Mouse (Mus musculus) myocyte (in vitro differentiated cells): Measurements from ENCODE around the gene Cdh18. TPM values are rescaled to one million over a fixed set of nuclear protein-coding genes. Genes with fewer than 3 reads are reported as not detected.
A peak's percentile ranks its signal among the peaks of the same experiment; 100 is the strongest.
"Not testable (repeated sequence)": the region's sequence is repeated elsewhere in the genome, so short reads cannot be mapped to it uniquely, and the experiment has no call there.

Source experiments
- H3K27me3 ChIP-seq: one replicate; pipeline ENCODE4 v1.6.1; 2011; ENCODE audit not compliant: control insufficient read depth, insufficient read depth, insufficient read length
- H3K36me3 ChIP-seq: one replicate; pipeline ENCODE4 v1.6.1; 2011; ENCODE audit not compliant: control insufficient read depth, insufficient read depth
- H3K4me2 ChIP-seq: one replicate; pipeline ENCODE4 v1.6.1; 2011; ENCODE audit warnings: low read depth, control low read depth
- H3K4me3 ChIP-seq: one replicate; pipeline ENCODE4 v1.5.1; 2011; ENCODE audit warnings: mild to moderate bottlenecking, control low read depth, moderate library complexity
- H3K79me2 ChIP-seq: one replicate; pipeline ENCODE4 v1.6.1; 2011; ENCODE audit not compliant: control insufficient read depth, insufficient read depth
- H3ac ChIP-seq: one replicate; pipeline ENCODE4 v1.6.1; 2011; ENCODE audit not compliant: control insufficient read depth, insufficient read length
- CEBPB ChIP-seq: IDR thresholded peaks from 2 replicates; pipeline ENCODE4 v1.6.1; 2011; ENCODE audit warnings: mild to moderate bottlenecking, moderate library complexity; ENCODE audit not compliant: poor library complexity, insufficient read depth, severe bottlenecking
- E2F4 ChIP-seq: IDR thresholded peaks from one replicate; pipeline ENCODE4 v1.6.1; 2011; ENCODE audit warnings: mild to moderate bottlenecking, control low read depth, moderate library complexity; ENCODE audit not compliant: insufficient read depth
- MAX ChIP-seq: IDR thresholded peaks from one replicate; pipeline ENCODE4 v1.6.1; 2011; ENCODE audit warnings: low read depth, mild to moderate bottlenecking, control low read depth
- MYOD1 ChIP-seq, 3 experiments: IDR thresholded peaks; one replicate each; pipeline ENCODE4 v1.6.1; 2011; ENCODE audit warnings: control low read depth in 2 of 3, low read depth in 2 of 3, mild to moderate bottlenecking in 2 of 3, moderate library complexity in 1 of 3; ENCODE audit not compliant: insufficient read length in 2 of 3, control insufficient read depth in 1 of 3
- MYOG ChIP-seq, 3 experiments: IDR thresholded peaks; one replicate each; pipeline ENCODE4 v1.6.1; 2011; ENCODE audit warnings: control low read depth in 2 of 3, low read depth in 2 of 3, mild to moderate bottlenecking in 2 of 3; ENCODE audit not compliant: insufficient read length in 2 of 3, control insufficient read depth in 1 of 3, insufficient read depth in 1 of 3
- POLR2A ChIP-seq: IDR thresholded peaks from one replicate; pipeline ENCODE4 v1.6.1; 2011; ENCODE audit warnings: low read depth, mild to moderate bottlenecking, control low read depth, moderate library complexity; ENCODE audit not compliant: insufficient read length
- POLR2AphosphoS2 ChIP-seq: IDR thresholded peaks from one replicate; pipeline ENCODE4 v1.6.1; 2011; ENCODE audit warnings: low read depth, control low read depth; ENCODE audit not compliant: insufficient read length
- REST ChIP-seq: IDR thresholded peaks from one replicate; pipeline ENCODE4 v1.6.1; 2011; ENCODE audit warnings: mild to moderate bottlenecking, control low read depth, moderate library complexity; ENCODE audit not compliant: insufficient read depth, insufficient read length
- SRF ChIP-seq: IDR thresholded peaks from one replicate; pipeline ENCODE4 v1.6.1; 2011; ENCODE audit warnings: low read depth; ENCODE audit not compliant: control insufficient read depth, insufficient read length
- TCF12 ChIP-seq: IDR thresholded peaks from one replicate; pipeline ENCODE4 v1.6.1; 2011; ENCODE audit warnings: mild to moderate bottlenecking, control low read depth; ENCODE audit not compliant: poor library complexity, insufficient read depth, severe bottlenecking
- TCF3 ChIP-seq: IDR thresholded peaks from one replicate; pipeline ENCODE4 v1.6.1; 2011; ENCODE audit warnings: low read depth, control low read depth; ENCODE audit not compliant: insufficient read length
- USF1 ChIP-seq: IDR thresholded peaks from one replicate; pipeline ENCODE4 v1.6.1; 2011; ENCODE audit warnings: low read depth, mild to moderate bottlenecking, control low read depth, moderate library complexity
- polyA plus RNA-seq: library from polyadenylated mRNA; unstranded; fragments of >200 nt; fragmentation: generic; extraction: Trizol; gene quantifications from one replicate; pipeline ENCODE4 v1.2.1, GENCODE M21; 2012; ENCODE audit warnings: missing spikeins

The Cdh18 gene
- polyA plus RNA-seq, 1 experiment = 2.5 TPM

DNA sequence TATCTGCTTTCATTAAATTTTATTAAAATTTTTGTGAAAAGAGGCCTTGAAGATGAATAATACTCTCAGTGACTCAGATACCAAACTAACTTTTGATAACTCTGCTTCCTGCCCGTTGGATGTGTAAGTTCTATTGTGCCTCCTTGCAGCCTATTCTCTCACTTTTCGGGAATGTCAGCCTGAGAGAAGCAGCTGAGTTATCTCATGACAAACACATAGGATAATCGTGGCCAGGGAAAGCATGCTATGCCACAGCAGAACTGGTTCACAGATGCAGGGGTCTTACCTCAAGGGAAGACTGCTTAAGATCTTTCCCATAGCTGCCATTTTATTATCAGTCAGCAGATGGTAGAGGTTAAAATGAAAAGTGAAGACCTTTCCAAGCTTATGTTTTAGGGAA lies 187.3 kb downstream of the Cdh18 start:
- H3K79me2 ChIP-seq = no peaks in the 10 kb centered on the region
- no peaks in the 10 kb centered on the region for H3K27me3 ChIP-seq
- TF ChIP-seq TCF3 (no peak), MYOD1 (IDR thresholded peaks at IDR 0.05; ENCODE audit: control insufficient read depth in 1 of 3, insufficient read length in 2 of 3, low read depth in 2 of 3) (no peak), TCF12 (no peak), REST (no peak)
- peak overlapping the region; percentile 19 for H3K4me2 ChIP-seq
- H3K4me3 ChIP-seq = no peak overlapping the region
- H3K36me3 ChIP-seq = no peaks in the 10 kb centered on the region
- H3ac ChIP-seq = no peak overlapping the region

DNA sequence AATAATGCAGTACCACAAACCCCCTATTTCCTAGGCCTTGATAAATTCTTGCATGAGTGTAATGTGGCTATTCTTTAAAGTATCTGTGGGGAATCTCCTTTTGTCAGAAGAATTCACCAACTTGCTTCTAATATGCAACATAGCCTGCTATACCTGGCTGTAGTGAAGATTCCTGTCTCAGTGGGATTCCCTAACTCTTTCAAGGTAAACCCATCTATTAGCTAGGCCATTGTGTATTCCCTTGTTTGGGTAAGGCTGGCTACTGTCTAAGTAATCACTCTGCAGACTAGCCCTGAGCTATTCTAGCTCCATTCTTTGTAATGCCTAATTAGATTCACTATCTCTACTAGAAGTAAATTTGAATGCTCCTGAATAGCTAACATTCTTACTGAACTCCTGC lies 212.4 kb downstream of the Cdh18 start:
- not testable (repeated sequence) for H3K79me2 ChIP-seq, H3K36me3 ChIP-seq, H3ac ChIP-seq, H3K27me3 ChIP-seq, H3K4me2 ChIP-seq, H3K4me3 ChIP-seq

DNA sequence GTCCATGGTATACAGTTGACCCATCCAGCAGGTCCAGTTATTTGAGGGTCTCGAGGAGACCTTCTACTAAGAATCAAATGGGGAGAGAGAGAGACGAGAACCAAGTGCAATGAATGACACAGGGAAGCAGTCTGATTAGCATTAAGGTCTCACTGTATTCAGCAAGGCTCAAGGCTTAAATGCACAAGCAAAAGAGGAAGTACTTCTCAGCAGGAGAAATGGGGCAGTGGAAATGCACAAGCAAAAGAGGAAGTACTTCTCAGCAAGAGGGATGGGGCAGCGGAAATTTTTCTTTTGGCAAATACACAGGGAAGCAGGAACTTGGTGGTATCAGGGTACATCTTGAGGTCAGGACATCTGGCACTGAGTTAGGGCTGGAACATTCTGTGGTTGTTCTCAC lies 217.8 kb downstream of the Cdh18 start:
- H3K4me3 ChIP-seq, H3K4me2 ChIP-seq, H3K36me3 ChIP-seq, H3K27me3 ChIP-seq, H3K79me2 ChIP-seq, H3ac ChIP-seq: not testable (repeated sequence)

DNA sequence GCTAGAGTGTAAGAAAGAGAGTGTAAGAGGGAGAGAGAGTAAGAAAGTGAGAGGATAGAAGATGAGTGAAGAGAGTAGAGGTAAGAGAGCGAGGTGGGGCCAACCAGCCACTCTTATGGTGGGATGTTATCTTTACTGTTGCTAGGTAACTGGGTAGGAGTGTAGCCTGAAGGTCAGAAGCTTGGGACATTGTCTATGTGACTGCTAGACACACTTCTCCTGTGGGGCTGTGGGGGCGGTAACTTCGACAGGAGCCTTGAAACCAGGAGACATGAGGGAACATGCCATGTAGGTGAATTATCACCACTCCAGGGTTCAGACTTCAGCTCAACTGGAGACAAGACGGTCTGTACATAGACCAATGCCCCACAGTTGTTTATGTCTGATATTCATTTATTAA lies 227.5 kb downstream of the Cdh18 start:
- H3K36me3 ChIP-seq = no peaks in the 10 kb centered on the region
- H3K27me3 ChIP-seq = no peaks in the 10 kb centered on the region
- H3K79me2 ChIP-seq = no peaks in the 10 kb centered on the region
- H3K4me2 ChIP-seq = no peak overlapping the region
- no peak overlapping the region for H3K4me3 ChIP-seq
- TF ChIP-seq TCF12 (no peak), POLR2AphosphoS2 (no peak), REST (no peak), MYOD1 (IDR thresholded peaks at IDR 0.05; ENCODE audit: control insufficient read depth in 1 of 3, insufficient read length in 2 of 3, low read depth in 2 of 3) (no peak), E2F4 (no peak), SRF (no peak), TCF3 (no peak), POLR2A (no peak), MYOG (IDR thresholded peaks at IDR 0.05; ENCODE audit: control insufficient read depth in 1 of 3, insufficient read depth in 1 of 3, insufficient read length in 2 of 3, low read depth in 2 of 3) (no peak), CEBPB (no peak)
- H3ac ChIP-seq = no peak overlapping the region

DNA sequence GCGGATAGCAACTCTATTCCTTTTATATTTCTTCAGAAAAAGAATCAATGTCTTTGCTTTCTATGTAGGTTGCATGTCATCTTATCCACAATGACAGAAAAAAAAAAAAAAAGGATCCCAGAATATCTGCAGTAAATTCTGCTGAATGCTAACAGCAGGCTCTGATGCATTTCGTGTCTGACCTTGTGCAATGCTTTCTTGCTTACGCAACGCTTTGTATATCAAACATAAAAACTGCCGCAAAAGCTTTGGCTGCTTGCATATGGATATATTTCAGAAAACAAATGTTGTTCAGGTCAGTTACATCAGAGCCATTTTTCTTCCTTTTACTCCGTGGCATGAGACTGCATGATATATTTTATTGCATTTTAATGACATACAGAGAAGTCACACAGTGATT lies 240.9 kb downstream of the Cdh18 start:
- H3K4me2 ChIP-seq = no peak overlapping the region
- H3ac ChIP-seq = no peak overlapping the region
- no peak overlapping the region for H3K4me3 ChIP-seq
- TF ChIP-seq SRF (no peak), TCF3 (no peak), CEBPB (0 out of 2 replicates have a peak, but pooled peaks have one; percentile 23), MYOD1 (IDR thresholded peaks at IDR 0.05; ENCODE audit: control insufficient read depth in 1 of 3, insufficient read length in 2 of 3, low read depth in 2 of 3) (no peak), POLR2AphosphoS2 (no peak)
- no peaks in the 10 kb centered on the region for H3K79me2 ChIP-seq
- no peaks in the 10 kb centered on the region for H3K36me3 ChIP-seq
- no peaks in the 10 kb centered on the region for H3K27me3 ChIP-seq

DNA sequence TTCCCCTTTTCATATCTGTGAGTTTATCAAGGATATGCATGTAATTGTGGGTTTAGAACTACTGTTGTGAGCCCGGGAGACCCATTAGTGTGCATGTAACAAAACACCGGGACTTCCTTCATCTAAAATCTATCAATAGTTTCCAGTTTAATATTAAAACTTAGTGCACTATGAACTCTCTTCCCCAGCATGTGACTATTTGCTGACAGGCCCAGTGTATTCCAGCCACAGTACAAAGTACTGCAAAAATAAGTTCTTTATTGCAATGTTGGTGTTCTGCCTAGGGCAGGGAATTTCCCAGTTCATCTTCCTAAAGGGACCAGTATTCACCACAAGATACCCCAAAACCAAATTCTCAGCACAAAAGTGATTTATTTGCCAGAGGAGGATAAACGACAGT lies 243.0 kb downstream of the Cdh18 start:
- Histone ChIP-seq H3K79me2 (no peaks in the 10 kb centered on the region), H3K36me3 (no peaks in the 10 kb centered on the region), H3K4me2 (no peak overlapping the region), H3K27me3 (no peaks in the 10 kb centered on the region), H3ac (no peak overlapping the region), H3K4me3 (no peak overlapping the region)
- no peak for TF ChIP-seq REST
- TF ChIP-seq TCF12 = no peak
- no peak for TF ChIP-seq SRF
- no peak for TF ChIP-seq USF1
- TF ChIP-seq MAX = no peak
- TF ChIP-seq MYOG (IDR thresholded peaks at IDR 0.05; ENCODE audit: control insufficient read depth in 1 of 3, insufficient read depth in 1 of 3, insufficient read length in 2 of 3, low read depth in 2 of 3) = no peak
- no peak for TF ChIP-seq MYOD1 (IDR thresholded peaks at IDR 0.05; ENCODE audit: control insufficient read depth in 1 of 3, insufficient read length in 2 of 3, low read depth in 2 of 3)
- no peak for TF ChIP-seq E2F4
- TF ChIP-seq POLR2A = no peak
- TF ChIP-seq POLR2AphosphoS2 = no peak
- TF ChIP-seq CEBPB = no peak
- TF ChIP-seq TCF3 = no peak
